Mouse (Mus musculus) heart, postnatal 0 days (tissue): ENCODE measurements around the gene Limch1.

ENCODE experiments used
- CTCF ChIP-seq: IDR thresholded peaks from 2 replicates; pipeline ENCODE4 v1.5.1; 2016; ENCODE audit warnings: antibody characterized with exemption, control low read depth, low read depth
- EP300 ChIP-seq: IDR thresholded peaks from 2 replicates; pipeline ENCODE4 v1.6.1; 2016; ENCODE audit warnings: antibody characterized with exemption, low read depth

- TF ChIP-seq CTCF, result no peak
- no peak for TF ChIP-seq EP300
Observed at GRCm38 (mm10) chr5:66881901-66882341, 136.3 kb downstream of the Limch1 start.
